Mouse (Mus musculus) thymus, adult 2 months (tissue): ENCODE measurements at regions not wholly inside any gene's neighbourhood (a gene's known extent, or its start where the extent isn't known, plus 50 kb on each side); places are given as distances from the start of the nearest gene placed in this dataset.

ENCODE experiments used
- DNase-seq: peaks from one replicate; pipeline ENCODE4 v3.0.0; 2021
- H3K27ac ChIP-seq: fragments of 200-500 bp; 2 replicates; pipeline ENCODE4 v1.5.1; 2012; ENCODE audit warnings: low read length, control low read depth; ENCODE audit not compliant: control insufficient read depth, insufficient read depth
- H3K27me3 ChIP-seq: fragments of 200-500 bp; 2 replicates; pipeline ENCODE4 v1.6.1; 2012; ENCODE audit warnings: mild to moderate bottlenecking, low read length, moderate library complexity, mixed read lengths; ENCODE audit not compliant: control insufficient read depth, insufficient read depth
- H3K36me3 ChIP-seq: fragments of 200-500 bp; 2 replicates; pipeline ENCODE4 v1.6.1; 2012; ENCODE audit warnings: mild to moderate bottlenecking, low read length, moderate library complexity; ENCODE audit not compliant: control insufficient read depth, insufficient read depth
- H3K4me1 ChIP-seq: fragments of 200-500 bp; replicated peaks from 2 replicates; pipeline ENCODE4 v1.6.1; 2012; ENCODE audit warnings: low read length; ENCODE audit not compliant: control insufficient read depth, insufficient read depth
- H3K4me3 ChIP-seq: fragments of 200-500 bp; 2 replicates; pipeline ENCODE4 v1.5.1; 2012; ENCODE audit warnings: mild to moderate bottlenecking, low read length, control low read depth, moderate library complexity; ENCODE audit not compliant: control insufficient read depth, insufficient read depth
- CTCF ChIP-seq: fragments of 200-500 bp; IDR thresholded peaks from 2 replicates; pipeline ENCODE4 v1.5.1; 2012; ENCODE audit warnings: mild to moderate bottlenecking, control low read depth, low read length, moderate library complexity, borderline replicate concordance; ENCODE audit not compliant: control insufficient read depth, poor library complexity, insufficient read depth; ENCODE audit errors: extremely low read depth
- POLR2A ChIP-seq: fragments of 200-500 bp; IDR thresholded peaks from 2 replicates; pipeline ENCODE4 v1.6.1; 2012; ENCODE audit warnings: mild to moderate bottlenecking, low read length, control low read depth, moderate library complexity; ENCODE audit not compliant: control insufficient read depth, poor library complexity, insufficient read depth; ENCODE audit errors: extremely low read depth
- WGBS: fragments of 180-500 bp; shearing (Covaris S2); methylation state at CpG from one replicate; pipeline ENCODE4 v1.1.7; 2018; 5-methylcytosine and 5-hydroxymethylcytosine counted together

GRCm38 (mm10) chr3:61849317-61849716 is 483.6 kb upstream of the B430305J03Rik start:
- Histone ChIP-seq H3K27ac (no peak overlapping the region), H3K27me3 (no peaks in the 10 kb centered on the region), H3K4me1 (no peaks in the 10 kb centered on the region), H3K36me3 (no peaks in the 10 kb centered on the region), H3K4me3 (no peak overlapping the region)
- TF ChIP-seq CTCF = no peak
- no peak for TF ChIP-seq POLR2A
- WGBS = 94% methylated on average over 2 of the region's 2 CpGs
- no peak for DNase-seq

GRCm38 (mm10) chr3:61846703-61847102 is 481.0 kb upstream of the B430305J03Rik start:
- TF ChIP-seq CTCF (no peak), POLR2A (no peak)
- Histone ChIP-seq H3K27me3 (no peaks in the 10 kb centered on the region), H3K4me1 (no peaks in the 10 kb centered on the region), H3K27ac (no peak overlapping the region), H3K4me3 (no peak overlapping the region), H3K36me3 (no peaks in the 10 kb centered on the region)
- WGBS = 98% methylated on average over 3 of the region's 3 CpGs
- no peak for DNase-seq

GRCm38 (mm10) chr3:61839355-61840009 is 473.7 kb upstream of the B430305J03Rik start:
- WGBS = 66% methylated on average over 3 of the region's 3 CpGs
- no peak for TF ChIP-seq POLR2A
- no peak for TF ChIP-seq CTCF
- Histone ChIP-seq H3K27me3 (no peaks in the 10 kb centered on the region), H3K36me3 (no peaks in the 10 kb centered on the region), H3K27ac (no peak overlapping the region), H3K4me1 (no peaks in the 10 kb centered on the region), H3K4me3 (no peak overlapping the region)
- peak; percentile 27 for DNase-seq

- Histone ChIP-seq H3K27ac (no peak overlapping the region), H3K4me3 (no peak overlapping the region), H3K4me1 (no peaks in the 10 kb centered on the region), H3K36me3 (no peaks in the 10 kb centered on the region), H3K27me3 (no peaks in the 10 kb centered on the region)
- TF ChIP-seq POLR2A (no peak), CTCF (no peak)
- DNase-seq = no peak
Observed at GRCm38 (mm10) chr3:61816807-61817206, 451.1 kb upstream of the B430305J03Rik start.

GRCm38 (mm10) chr3:61796021-61796420 is 430.3 kb upstream of the B430305J03Rik start:
- Histone ChIP-seq H3K36me3 (no peaks in the 10 kb centered on the region), H3K4me1 (no peaks in the 10 kb centered on the region), H3K4me3 (no peak overlapping the region), H3K27me3 (no peaks in the 10 kb centered on the region), H3K27ac (no peak overlapping the region)
- 94% methylated on average over 2 of the region's 2 CpGs for WGBS
- TF ChIP-seq CTCF = no peak
- no peak for TF ChIP-seq POLR2A
- DNase-seq = no peak

GRCm38 (mm10) chr3:61790674-61791073 is 424.9 kb upstream of the B430305J03Rik start:
- DNase-seq = no peak
- WGBS = 61% methylated on average over 4 of the region's 4 CpGs
- TF ChIP-seq CTCF (no peak), POLR2A (no peak)
- Histone ChIP-seq H3K4me1 (no peaks in the 10 kb centered on the region), H3K27me3 (no peaks in the 10 kb centered on the region), H3K27ac (no peak overlapping the region), H3K36me3 (no peaks in the 10 kb centered on the region), H3K4me3 (no peak overlapping the region)
